Mouse (Mus musculus) gastrocnemius, postnatal 14 days (tissue): ENCODE results near the gene Ccr3. TPM values are rescaled to one million over a fixed set of nuclear protein-coding genes. Genes with fewer than 3 reads are reported as not detected.
A peak's percentile ranks its signal among the peaks of the same experiment; 100 is the strongest.
"Not testable (repeated sequence)": the region's sequence is repeated elsewhere in the genome, so short reads cannot be mapped to it uniquely, and the experiment has no call there.

Experiments used
- DNase-seq: peaks from one replicate; pipeline ENCODE4 v3.0.0; 2021; ENCODE audit warnings: mixed read lengths
- intact Hi-C: fragments of 180-260 bp; cut with DNase I; formaldehyde crosslinking; loops from one replicate; pipeline ENCODE4 v1.15.1; 2025; ENCODE audit warnings: low total_unique reads
- long read RNA-seq, 2 experiments: library from polyadenylated mRNA; stranded (forward); transcript quantifications; one replicate each; pipeline ENCODE4 v2.0.0; 2021
- total RNA-seq, 2 experiments: library from RNA; stranded (reverse); gene quantifications; 2 replicates each; pipeline ENCODE4 v1.2.3; 2021

The Ccr3 gene
- not detected for total RNA-seq
- long read RNA-seq, experiment 1, result 0 reads
- long read RNA-seq, experiment 2, result 0 reads

DNA sequence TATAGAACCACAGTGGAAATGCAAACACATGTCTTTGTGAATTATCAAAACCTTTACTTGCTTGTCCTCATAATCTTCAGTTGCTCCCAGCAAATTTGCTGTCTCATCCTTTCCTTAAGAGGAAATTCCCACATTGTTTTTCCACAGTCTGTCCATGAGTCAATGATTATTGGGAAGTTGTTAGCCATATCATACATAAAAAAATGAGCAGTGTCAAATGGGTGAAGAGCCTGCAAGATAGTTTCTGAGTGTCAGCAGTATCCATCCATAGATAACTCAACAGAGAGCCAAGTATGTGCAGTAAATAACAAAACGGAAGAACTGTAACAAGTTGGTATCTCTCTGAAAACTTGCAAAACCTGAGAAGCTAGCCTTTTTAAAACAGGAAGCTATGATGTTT is at the start of gene Ccr3:
Ccr3 (plus strand) TSS at position 301 of the 400 bp plus-strand sequence.
- intact Hi-C loops, result no loop called here
- DNase-seq, result no peak

GRCm38 (mm10) chr9:123975630-123976029 is 46.1 kb upstream of the Ccr3 start:
- DNase-seq, result no peak
- intact Hi-C loops, result no loop called here

DNA sequence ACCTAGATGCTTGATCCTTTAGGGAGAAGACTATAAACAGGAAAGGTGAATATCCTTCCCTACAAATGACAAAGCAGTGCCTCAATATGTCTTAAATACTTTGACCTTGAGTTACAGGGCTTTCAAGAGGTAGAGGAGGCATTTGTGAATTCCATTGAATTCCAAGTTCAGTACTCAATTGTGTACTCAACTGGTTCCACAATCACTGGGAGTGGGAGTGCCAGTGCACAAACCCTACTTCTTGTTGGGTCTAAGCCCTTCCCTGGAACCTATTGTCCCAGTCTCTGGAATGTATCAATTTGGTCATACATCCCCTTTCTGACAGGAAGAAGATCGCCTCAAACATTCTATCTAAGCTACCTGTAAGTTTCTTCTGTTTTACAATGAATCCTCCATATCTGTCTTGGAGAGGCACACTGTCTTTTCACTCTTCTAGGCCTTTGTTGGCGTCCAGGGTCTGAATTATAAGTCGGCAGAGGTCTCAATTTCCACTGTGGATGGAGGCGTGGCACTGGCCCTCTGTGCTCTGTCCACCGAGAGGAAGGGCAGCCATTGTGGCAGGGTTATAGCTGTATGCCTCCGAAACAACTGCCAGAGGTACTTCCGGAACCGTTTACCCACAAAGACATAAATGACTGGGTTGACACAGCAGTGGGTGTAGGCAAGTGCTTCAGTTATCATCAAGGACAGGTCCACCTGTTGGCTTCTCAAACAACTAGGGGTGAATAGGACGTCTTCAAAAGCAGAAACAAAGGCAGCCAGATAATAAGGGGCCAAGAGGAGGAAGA is 44.7 kb upstream of the Ccr3 start:
- no peak for DNase-seq
- intact Hi-C loops, result no loop called here

DNA sequence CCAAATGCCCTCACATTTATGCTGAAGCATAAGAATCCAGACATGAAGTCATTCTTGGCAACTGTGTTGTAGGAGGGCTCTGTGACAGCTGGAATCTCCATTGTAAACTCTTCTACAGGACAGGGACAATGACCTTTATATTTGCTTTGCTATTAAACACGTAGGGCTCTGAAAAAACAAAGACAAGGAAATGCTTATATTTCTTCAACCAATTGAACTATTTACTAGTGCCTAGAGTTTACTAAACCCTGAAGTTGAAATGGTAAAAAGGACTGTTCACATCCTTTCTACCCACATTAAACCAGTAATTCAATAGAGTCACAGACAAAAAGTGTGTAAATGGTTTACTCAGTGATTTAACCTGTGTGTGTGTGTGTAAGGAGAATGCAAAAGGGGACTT is 43.5 kb upstream of the Ccr3 start, which contains the start of gene Ccr1l1:
Ccr1l1 (minus strand) TSS at position 101 of the 400 bp plus-strand sequence.
- intact Hi-C loops, result no loop called here
- no peak for DNase-seq

DNA sequence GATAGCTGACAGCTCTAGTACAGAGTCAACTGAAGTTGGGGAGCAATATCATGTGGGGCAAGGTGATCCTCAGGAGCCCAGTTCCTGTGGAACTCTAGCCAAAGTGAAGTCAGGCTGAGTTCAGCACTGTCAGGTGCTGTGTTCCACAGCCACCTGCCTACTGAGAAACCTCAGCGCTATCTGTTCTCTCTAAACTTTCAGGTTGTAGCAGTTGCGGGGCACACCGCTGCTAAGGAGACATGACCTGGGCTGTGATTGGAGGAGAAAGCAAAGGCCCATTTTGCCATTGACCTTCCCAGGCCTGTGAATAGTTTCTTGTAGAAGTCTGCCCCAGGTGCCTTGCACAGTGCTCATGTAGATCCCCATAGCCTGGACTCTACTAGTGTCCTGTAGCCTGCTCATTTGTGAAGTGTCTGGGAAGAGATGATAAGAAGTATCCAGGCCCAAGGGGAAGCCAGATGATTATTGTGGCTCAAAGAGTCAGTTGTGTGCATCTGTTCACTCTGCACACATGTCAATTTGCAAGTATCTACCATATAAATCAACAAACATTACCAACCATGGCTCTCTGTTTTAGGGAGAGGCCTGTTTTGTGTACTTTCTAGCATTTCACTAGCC is 40.8 kb upstream of the Ccr3 start:
- not testable (repeated sequence) for DNase-seq

DNA sequence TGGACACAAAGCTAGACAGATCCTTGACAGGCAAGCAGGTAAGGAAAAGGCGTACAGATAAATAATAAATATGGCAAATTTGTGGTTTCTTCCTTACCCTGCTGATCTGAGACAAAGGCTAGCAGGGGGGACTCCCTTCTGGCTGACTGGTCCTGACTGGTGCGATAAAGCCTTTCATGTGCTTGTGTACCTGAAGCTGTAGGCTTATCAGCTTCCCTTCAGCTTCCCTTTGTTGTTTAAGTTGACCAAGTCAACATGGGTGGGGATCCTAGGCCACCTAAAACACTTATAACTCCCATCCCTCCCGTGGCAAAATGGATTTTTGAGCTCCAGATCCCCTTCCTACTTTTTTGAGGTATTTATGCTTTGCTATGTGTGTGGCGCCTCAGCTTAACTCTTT is 39.9 kb upstream of the Ccr3 start:
- DNase-seq, result no peak
- intact Hi-C loops, result no loop called here

More for the DNA sequence above, 40.8 kb upstream of the Ccr3 start:
- intact Hi-C loops, result not testable (repeated sequence)

DNA sequence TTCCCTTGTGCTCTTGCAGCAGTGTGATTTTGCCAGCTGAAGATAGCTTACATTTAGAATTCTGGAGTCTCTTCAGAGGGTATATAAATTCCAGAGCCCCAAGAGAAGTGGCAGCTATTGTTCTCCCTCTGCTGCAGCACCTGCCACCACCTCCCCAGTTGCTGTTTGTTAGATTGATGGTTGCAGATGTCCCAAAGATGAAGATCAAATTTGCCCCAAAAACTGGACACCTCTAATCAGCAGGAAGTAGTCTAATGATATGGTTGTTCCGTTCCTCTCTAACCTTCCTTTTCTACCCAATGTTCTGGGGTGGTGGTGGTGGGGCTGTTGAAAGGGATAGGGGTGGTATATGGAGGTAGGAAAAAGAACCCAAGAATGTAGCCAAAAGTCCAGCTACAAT is 39.1 kb upstream of the Ccr3 start:
- no peak for DNase-seq
- intact Hi-C loops, result no loop called here

DNA sequence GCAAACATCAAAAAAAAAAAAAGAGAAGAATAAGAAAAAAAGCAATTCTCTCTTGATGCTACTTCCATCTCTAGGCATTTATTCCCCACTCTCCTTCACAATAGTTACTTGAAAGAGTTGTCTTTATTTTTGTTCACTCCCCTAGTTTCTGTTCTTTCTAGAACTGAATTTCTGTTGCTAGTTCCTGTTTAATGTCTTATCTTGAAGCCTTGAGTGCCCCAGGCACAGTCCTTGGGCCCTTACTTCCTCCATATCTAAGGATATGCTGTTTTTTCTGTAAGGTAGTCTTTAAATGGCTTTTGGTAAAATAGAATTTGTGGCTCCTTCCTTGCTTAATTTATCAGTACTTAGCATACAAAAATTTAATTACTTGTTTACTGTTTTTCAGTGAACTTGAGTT is 36.8 kb upstream of the Ccr3 start:
- no peak for DNase-seq

GRCm38 (mm10) chr9:123986217-123986616 is 35.6 kb upstream of the Ccr3 start:
- DNase-seq, result no peak
- intact Hi-C loops, result no loop called here

More for the DNA sequence above, 36.8 kb upstream of the Ccr3 start:
- intact Hi-C loops, result no loop called here

GRCm38 (mm10) chr9:123989671-123990070 is 32.1 kb upstream of the Ccr3 start:
- no peak for DNase-seq
- intact Hi-C loops, result no loop called here

DNA sequence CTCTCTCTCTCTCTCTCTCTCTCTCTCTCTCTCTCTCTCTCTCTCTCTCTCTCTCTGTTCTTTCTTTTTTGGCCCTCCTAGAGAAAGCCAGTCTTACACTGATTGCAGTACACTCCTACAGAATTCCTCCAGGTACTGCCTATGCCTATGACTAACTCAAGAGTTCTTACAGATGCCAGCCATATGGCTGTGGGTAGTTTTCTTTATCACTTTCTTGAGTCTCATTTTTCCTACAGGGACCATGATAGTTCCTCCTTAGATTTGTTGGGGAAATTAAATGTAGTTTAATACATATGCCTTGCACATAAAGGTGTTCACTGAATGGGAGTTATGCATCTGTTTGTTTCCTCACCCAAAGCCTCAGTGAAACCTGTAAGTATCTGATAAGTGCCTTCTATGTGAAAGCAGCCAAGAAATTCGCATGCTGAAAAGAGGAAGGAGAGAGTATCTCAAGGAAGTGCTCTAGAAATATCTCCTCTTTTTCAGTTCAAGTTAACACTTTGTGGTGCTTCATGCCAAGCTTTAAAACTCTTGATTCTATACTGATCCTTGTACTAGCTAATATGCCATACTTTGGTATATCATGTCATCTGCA is 30.4 kb upstream of the Ccr3 start:
- DNase-seq, result no peak
- intact Hi-C loops, result no loop called here

DNA sequence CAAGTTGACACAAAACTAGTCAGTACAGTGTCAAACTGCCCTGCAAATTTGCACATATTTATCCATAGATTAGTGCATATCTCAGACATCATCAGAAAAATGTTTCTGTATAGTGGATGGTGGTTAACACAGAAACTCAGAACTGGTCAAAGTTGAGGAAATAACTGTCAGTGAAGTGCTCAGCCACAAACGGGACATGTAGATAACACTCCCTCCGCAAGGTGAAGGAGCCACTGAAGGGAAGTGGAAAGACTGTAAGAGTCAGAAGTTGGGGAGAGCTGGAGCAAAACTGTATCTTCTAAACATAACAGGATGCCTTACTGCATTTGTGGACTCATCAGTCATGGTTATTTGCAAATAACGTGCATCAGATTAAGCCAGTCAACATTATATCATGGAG is 24.1 kb upstream of the Ccr3 start:
- intact Hi-C loops, result no loop called here
- no peak for DNase-seq

- intact Hi-C loops, result no loop called here
Observed at GRCm38 (mm10) chr9:123999784-124000183, 22.0 kb upstream of the Ccr3 start.

GRCm38 (mm10) chr9:124012691-124013090 is 9.1 kb upstream of the Ccr3 start:
- no peak for DNase-seq
- intact Hi-C loops, result no loop called here

More at GRCm38 (mm10) chr9:123999784-124000183, 22.0 kb upstream of the Ccr3 start:
- DNase-seq, result no peak

- intact Hi-C loops, result no loop called here
Observed at GRCm38 (mm10) chr9:124013270-124013669, 8.5 kb upstream of the Ccr3 start.

GRCm38 (mm10) chr9:124014985-124015652 is 6.7 kb upstream of the Ccr3 start:
- DNase-seq, result no peak
- intact Hi-C loops, result no loop called here

More at GRCm38 (mm10) chr9:124013270-124013669, 8.5 kb upstream of the Ccr3 start:
- DNase-seq, result no peak

- no peak for DNase-seq
- intact Hi-C loops, result no loop called here
Observed at GRCm38 (mm10) chr9:124016048-124016447, 5.7 kb upstream of the Ccr3 start.

- intact Hi-C loops, result no loop called here
- no peak for DNase-seq
Observed at GRCm38 (mm10) chr9:124019887-124020286, 1.9 kb upstream of the Ccr3 start.

DNA sequence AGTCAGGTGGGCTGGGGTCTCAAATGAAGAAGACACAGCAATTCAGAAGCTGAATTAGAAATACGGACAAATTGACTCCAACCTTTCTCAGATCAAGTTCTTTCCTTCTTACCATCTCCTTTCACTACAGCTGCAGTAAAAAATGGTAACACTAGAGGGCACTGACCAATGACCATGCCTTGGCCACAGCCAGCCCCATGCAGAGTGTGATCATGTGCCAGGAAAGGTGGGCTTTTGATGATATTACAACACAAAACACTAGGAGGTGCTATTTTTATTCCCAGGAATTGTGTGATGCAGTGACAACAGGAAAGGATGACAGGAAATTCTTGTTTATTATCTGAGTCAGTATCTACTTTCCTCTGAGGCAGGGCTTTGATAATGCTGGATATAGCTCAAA is 11.6 kb downstream of the Ccr3 start:
- no peak for DNase-seq
- intact Hi-C loops, result no loop called here

GRCm38 (mm10) chr9:124037707-124038106 is 15.9 kb downstream of the Ccr3 start:
- intact Hi-C loops, result no loop called here
- DNase-seq, result peak; percentile 64
